Mouse (Mus musculus) retina, postnatal 1 day (tissue): Measurements from ENCODE around the gene Rhbdf2.

ENCODE experiments used
- DNase-seq: peaks from one replicate; pipeline ENCODE4 v3.0.0-alpha.2; 2012

Rhbdf2 gene

GRCm38 (mm10) chr11:116659027-116659621, 32.3 kb upstream of the Rhbdf2 start:
- DNase-seq = no peak

DNA sequence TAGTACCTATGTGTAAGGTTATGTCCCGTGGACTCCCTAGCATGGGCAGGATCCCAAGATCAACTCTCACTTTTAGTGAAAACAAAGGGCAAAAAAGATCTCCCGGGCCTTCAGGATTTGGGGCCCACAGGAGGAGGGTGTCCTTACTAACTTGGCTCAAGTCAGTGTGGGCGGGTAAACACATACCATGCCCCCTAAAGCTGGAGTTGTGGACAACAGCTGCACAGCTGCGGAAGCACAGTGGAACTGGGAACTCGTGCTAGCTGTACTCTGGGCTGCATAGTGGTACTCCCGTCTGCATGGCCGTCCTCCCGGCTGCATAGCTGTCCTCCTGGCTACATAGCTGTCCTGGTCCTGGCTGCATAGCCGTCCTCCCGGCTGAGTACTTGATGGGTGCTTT, 31.4 kb upstream of the Rhbdf2 start:
- DNase-seq = no peak

DNA sequence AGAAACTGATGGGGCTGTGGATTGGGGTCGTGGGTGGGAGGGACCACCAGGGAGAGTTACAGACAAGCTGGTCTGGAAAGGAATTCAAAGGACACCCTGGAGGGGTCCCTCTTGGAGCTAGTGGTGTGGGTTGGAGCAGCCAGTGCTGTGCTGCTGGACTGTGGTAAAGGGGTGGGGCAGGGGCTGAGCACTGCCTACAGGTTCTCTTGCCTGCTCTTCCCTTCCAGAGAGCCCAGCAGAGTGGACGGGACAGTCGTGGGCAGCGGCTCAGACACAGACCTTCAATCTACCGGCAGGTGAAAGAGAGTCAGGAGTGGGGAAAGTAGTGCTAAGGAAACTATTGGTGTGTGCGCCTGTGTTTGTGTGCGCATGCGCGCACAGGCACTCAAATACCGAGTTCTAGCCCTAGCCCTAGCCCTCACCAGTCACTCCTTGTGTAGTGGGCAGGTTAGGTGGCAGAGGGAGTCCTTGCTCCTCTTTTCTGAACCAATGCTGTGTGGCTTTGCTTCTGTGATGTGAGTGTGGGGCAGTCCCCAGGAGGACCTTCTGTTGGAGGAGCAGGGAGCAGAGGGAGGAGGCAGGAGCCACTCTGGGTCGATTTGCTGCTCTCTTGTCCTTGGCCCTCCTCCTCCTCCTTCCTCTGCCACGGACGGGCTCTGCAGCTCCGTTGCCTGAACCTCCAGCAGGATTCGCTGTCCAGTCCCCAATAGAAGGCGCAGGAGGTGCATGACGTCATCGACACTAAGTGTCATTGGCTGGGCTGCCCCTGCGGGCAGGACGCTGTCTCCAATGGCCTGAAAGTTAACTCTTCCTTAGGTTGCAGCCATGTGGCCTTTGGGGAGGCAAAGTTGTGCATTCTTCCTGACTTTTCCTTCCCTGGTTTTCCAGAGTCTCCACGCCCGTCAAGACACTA, 30.7 kb upstream of the Rhbdf2 start:
- peak; percentile 97 for DNase-seq

DNA sequence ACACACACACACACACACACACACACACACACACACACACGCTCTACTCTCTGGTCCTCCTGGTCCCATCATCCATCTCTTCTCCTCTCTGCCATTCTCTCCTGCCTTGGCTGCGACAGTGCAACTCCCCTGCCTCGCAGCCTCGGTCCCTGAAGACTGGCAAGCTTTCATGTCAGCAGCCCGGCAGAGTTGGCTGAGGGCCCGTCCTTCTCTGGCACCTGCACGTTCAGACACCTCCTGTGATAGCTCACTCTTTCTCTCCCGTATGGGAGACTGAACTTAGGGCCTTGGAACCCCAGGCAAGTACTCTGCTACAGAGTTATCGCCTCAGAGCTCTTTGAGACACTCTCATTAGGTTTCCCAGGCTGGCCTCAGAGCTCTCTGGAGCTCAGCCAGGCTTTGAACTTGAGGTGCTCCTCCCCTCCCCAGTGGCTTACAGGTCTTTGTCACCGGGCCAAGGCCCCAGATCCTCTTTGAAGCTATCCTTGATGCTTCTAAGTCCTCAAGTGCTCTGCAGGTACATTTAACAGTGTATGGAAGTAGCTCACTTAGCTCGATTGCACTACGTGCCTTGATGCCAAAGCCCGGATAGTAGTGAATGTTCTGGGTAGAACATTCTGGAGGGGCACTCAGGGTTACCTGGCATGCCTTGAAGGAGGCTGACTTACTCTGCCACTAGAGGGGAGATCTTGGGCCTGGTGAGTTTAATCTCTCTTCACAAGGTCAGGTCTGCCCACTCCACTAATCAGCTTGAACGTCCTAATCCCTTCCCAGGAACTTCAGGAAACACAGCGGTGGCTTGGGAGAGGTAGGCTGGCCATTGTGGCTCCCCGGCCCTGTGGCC, 29.8 kb upstream of the Rhbdf2 start:
- peak; percentile 71 for DNase-seq

- peak; percentile 77 for DNase-seq
Measured at GRCm38 (mm10) chr11:116654255-116654821, 27.5 kb upstream of the Rhbdf2 start, which contains the start of gene Cygb. Gene Cygb, minus strand, starts transcription at chr11:116654313.

DNA sequence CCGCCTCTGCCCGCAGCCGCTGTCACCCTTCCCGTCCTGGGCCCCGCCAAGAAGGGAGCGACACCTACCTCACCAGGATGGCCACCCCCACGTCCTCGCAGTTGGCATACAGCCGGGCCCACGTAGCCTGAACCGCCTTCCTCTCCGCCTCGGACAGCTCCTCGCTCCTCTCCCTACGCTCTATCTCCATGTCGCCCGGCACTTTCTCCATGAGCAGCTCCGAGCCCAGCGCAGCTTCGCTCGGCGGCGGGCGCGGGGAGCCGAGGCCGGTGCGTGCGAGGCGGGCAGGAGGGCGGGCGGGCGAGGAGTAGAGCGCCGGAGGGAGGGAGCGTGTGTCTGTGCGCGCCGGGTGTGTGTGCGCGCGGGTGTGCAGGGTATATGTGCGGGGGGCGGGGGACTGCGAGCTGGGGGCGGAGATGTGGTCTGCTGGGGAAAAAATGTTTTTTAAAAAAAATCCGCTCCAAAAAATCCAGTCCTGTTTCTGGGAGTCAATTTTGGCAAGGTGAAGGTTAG, 26.9 kb upstream of the Rhbdf2 start:
- DNase-seq = peak; percentile 69

- DNase-seq = no peak
Measured at GRCm38 (mm10) chr11:116653234-116653633, 26.4 kb upstream of the Rhbdf2 start, which contains the start of gene Prcd. Gene Prcd, plus strand, starts transcription at chr11:116653534.

DNA sequence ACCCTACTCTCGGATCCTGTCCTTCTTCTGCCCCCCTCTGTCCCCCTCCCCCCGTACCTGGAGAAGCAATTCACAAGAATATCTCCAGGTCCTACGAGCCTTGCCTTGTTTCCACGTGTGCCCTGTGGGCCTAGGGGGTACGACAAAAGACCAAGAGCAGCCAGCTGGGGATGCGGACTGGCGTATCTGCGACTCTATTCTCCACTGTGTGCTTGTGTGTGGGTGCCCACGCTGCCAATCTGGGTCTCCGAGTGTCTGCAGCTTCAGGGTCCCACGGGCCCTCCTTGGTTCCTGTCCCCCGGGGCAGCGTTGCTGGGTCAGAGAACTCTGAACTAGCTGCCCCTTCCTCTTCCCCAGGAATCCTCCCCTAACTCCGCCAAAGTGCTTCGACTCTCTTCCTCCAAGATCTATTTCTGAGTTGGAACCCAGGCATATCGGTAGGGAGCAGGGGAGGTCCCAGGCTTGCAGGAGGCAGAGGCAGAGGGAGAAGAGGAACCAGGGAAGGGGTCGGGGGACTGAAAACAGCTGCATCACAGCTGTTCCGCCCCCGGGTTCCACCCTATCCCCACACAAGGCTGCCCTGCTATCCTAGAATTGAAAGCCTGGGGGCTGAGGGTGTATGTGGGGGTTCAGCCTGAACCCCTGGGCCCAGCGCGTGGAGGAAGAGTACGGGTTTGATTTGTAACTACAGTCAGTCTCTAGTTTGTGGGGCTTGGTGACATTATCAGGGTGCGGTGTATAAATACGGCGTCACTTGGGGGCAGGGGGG, 25.7 kb upstream of the Rhbdf2 start:
- no peak for DNase-seq

DNA sequence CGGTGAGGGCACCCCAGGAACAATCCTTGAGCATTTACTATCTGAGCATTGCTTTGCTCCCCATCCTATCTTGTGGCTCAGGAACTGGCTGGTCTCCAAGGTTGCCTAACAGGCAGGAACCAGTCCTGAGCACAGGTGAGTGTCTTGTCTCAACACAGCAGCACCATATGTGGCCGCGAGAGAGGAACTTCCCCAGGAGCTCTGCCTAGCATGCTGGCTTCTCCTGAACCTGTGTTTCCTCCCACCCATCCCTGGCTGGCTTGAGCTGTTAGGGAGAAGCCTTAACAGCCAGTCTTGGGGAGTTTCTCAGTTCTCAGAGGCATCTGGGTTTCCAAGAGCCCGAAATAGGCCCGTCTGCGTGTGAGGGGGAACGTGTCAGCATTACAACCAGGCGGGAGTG, 24.5 kb upstream of the Rhbdf2 start:
- DNase-seq = no peak

DNA sequence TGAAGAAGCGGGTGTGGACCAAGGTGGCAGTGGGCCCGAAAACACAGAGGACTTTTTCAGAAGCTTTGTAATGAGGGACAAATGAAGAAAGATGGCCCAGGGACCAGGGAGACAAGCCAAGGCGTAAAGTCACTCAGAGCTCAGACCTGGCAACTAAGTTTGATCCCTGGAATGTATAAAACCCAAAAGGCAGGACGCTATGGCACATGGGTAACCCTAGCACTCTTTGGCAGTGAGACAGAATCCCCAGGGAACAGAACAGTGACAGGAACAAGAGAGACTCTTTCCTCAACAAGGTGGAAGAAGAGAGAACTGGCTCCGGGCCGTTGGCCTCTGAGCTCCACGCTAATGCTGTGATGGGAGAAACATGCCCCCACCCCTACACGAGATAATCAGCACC, 24.0 kb upstream of the Rhbdf2 start:
- no peak for DNase-seq

DNA sequence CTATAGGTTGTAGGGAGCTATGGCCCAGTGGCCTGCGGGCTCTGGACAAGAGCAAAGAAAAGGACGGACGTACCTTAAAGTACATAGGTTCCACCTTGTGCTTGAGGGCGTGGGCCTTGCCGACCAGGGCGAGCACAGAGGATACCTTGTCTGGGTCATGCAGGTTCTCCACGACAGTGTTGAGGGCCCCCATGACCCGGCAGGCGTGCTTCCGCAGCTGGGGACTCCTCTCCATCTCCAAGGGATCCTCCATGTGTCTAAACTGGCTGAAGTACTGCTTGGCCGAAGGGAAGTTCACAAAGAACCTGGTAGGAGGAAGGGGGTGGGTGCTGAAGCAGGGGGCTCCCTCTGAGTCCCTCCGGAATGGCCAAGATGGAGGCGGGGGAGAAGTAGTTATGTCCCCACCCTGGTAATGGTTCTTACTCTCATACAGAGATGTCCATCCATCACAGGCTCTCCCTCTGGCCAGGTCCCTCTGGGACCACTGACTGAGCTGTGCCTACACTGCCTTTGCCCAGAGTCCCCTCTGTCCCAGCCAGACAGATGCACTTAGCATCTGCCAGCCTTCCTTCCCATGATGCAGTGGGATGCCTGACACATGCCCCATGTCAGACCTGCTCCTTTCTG, 23.0 kb upstream of the Rhbdf2 start:
- DNase-seq = no peak

DNA sequence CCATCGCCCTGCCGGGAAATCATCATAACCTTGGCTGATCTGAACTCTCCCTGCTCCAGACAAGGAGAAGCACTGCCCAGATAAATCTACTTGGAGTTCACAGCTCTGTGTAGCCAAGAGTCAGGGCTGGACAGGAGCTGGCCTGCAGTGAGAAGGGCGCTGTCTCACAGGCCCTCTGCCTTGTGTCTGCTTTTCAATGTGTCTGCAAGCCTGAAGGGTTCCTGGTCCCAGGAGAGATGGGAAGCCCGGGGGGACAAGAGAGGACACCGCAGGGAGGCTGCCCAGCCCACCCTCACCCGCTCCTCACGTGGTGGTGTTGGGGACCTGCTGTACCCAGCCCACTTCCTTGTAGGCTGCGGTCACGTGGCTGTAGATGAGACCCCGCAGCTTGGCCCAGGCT, 22.2 kb upstream of the Rhbdf2 start:
- DNase-seq = no peak

GRCm38 (mm10) chr11:116648213-116648921, 21.5 kb upstream of the Rhbdf2 start:
- DNase-seq = no peak

GRCm38 (mm10) chr11:116647340-116647991, 20.6 kb upstream of the Rhbdf2 start:
- no peak for DNase-seq

DNA sequence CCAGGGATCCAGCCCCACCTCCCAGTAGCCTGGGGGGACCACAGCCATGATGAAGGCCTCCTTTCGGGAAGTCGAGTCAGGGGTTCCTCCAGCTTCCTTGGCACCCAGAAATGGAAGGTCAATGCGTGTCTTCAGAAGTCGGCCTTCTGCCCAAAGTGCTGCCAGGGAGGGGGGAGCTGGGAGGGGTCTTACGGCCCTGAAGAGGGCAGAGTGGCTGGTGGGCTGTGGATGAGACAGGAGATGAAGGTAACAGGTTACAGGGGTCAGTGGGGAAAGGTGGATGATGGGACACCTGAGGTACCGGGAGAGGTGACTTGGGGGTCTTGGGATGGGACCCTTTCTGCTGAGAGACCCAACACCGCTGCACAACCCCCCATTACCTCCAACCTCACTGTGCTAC, 20.0 kb upstream of the Rhbdf2 start:
- no peak for DNase-seq

- no peak for DNase-seq
Measured at GRCm38 (mm10) chr11:116646136-116646535, 19.3 kb upstream of the Rhbdf2 start.

GRCm38 (mm10) chr11:116645446-116646110, 18.8 kb upstream of the Rhbdf2 start:
- DNase-seq = no peak

DNA sequence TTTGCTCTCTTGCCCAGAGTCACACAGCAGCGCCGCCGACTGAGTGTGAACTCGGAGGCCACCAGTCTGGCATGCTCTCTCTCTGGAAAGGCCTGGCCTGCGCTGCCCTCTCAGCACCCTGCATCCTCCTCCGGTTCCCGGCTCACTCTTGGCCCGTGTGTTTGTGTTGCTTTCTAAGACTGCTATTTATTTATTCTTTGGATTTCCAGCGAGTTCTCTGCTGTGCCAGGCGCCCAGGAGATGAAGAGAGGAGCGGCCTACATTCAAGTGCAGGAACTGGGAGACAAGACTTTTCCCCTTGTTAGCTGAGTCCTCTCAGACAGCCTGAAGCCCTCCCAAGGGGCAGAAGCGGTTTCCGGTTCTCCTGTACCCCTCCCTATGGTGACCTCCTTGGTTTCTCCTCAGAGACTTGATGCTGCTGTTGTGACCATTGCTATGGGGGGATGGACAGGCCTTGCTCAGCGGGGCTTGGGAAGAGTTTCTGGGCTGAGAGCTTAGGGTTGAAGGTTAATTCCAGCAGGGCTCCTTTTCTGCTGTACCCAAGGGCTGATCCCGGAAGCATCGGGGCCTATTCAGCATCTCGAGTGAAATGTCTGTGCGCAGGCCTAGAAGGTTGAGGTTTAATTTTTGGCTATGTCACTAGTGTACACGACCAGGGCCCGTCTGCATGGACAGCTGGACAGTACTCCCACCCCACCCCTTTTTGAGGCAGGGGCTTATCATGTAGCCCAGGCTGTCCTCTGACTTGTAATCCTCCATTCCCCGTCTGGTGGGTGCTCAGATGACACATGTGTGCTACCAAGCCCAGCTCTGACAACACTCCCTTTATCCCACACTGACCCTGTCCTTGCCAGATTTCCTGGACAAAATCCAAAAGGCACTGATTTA, 17.6 kb upstream of the Rhbdf2 start:
- DNase-seq = no peak
